Mouse (Mus musculus) kidney, adult 10 weeks (tissue): ENCODE data around the gene Zcchc24. TPM values are rescaled to one million over a fixed set of nuclear protein-coding genes. Genes with fewer than 3 reads are reported as not detected.

Experiments used
- polyA plus RNA-seq: library from polyadenylated mRNA; stranded (reverse); fragments of 350-450 nt; fragmentation: Illumina TruSeq; extraction: RNeasy Lipid Tissue Mini Kit (QIAGEN cat#74804); gene quantifications from one replicate; pipeline ENCODE4 v1.2.3, GENCODE M21; 2014; ENCODE audit warnings: low read depth, low replicate concordance

The Zcchc24 gene
- 7.0 TPM for polyA plus RNA-seq

GRCm38 (mm10) chr14:25768915-25769625 is at the start of gene Zcchc24:
TSS of gene Zcchc24 (minus strand) at chr14:25769039.

DNA sequence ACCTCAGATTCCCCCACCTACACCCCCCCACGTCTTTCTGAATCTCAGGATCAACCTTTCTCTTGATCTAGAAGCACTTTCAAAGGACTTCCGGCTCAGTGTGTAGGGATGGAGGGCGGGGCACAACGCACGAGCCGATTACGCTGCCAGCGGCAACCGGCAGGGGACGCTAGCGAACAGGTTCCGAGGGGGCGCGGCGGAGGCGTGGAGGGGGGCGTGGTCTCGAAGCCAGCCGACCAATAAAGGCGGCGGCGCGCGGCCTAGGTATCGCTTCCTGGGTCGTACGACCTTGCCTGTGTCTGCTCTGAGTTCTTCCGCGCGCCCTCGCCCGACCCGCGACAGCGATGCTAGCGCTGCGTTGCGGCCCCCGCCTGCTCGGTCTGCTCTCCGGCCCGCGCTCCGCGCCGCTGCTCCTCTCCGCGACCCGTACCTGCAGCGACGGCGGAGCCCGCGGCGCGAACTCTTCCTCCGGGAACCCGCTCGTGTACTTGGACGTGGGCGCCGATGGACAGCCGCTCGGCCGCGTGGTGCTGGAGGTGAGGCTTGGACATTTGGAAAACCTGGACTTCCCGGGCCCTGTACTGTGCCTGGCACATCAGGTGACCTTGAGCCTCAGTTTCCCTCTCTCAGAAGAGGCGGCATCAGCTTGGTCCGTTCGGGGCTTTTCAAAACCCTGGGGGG is 74.8 kb downstream of the Zcchc24 start, which contains the start of gene Ppif:
Gene Ppif (plus strand): TSS at position 267 of the 681 bp plus-strand sequence.

Other genes starting within 250 kb of the Zcchc24 start
- 22.9 TPM for gene Ppif, start 74.9 kb downstream of the Zcchc24 start, polyA plus RNA-seq
- 34.0 TPM for gene Anxa11, start 73.1 kb upstream of the Zcchc24 start, polyA plus RNA-seq
- gene Plac9a, start 134.1 kb upstream of the Zcchc24 start, polyA plus RNA-seq, result not detected
- gene Tmem254a, start 158.6 kb upstream of the Zcchc24 start, polyA plus RNA-seq, result 54.1 TPM
- gene Cphx1, start 169.3 kb upstream of the Zcchc24 start, polyA plus RNA-seq, result 0.81 TPM
- not detected for gene Duxbl1, start 209.5 kb upstream of the Zcchc24 start, polyA plus RNA-seq